Mouse (Mus musculus): ENCODE data around the gene Nsmce1.

Nsmce1 gene

GRCm38 (mm10) chr7:125491760-125492159 is 364 bp upstream of the Nsmce1 start:
- no peak for DNase-seq (ENCODE audit: low read depth, low spot score)

GRCm38 (mm10) chr7:125489636-125490035 is 1.8 kb downstream of the Nsmce1 start:
- no peak for DNase-seq (ENCODE audit: low read depth, low spot score)

GRCm38 (mm10) chr7:125488706-125489105 is 2.7 kb downstream of the Nsmce1 start:
- DNase-seq (ENCODE audit: low read depth, low spot score), result no peak

- no peak for DNase-seq (ENCODE audit: low read depth, low spot score)
These were observed 4.3 kb downstream of the Nsmce1 start for GRCm38 (mm10) chr7:125487126-125487525.

GRCm38 (mm10) chr7:125486121-125486630 is 5.2 kb downstream of the Nsmce1 start:
- no peak for DNase-seq (ENCODE audit: low read depth, low spot score)

GRCm38 (mm10) chr7:125484791-125485190 is 6.6 kb downstream of the Nsmce1 start:
- DNase-seq (ENCODE audit: low read depth, low spot score), result no peak

GRCm38 (mm10) chr7:125482886-125483285 is 8.5 kb downstream of the Nsmce1 start:
- no peak for DNase-seq (ENCODE audit: low read depth, low spot score)

GRCm38 (mm10) chr7:125482339-125482738 is 9.1 kb downstream of the Nsmce1 start:
- no peak for DNase-seq (ENCODE audit: low read depth, low spot score)

GRCm38 (mm10) chr7:125480518-125480917 is 10.9 kb downstream of the Nsmce1 start:
- DNase-seq (ENCODE audit: low read depth, low spot score), result no peak

- DNase-seq (ENCODE audit: low read depth, low spot score), result no peak
These were observed 12.9 kb downstream of the Nsmce1 start for GRCm38 (mm10) chr7:125478391-125478984.

- no peak for DNase-seq (ENCODE audit: low read depth, low spot score)
These were observed 15.7 kb downstream of the Nsmce1 start for GRCm38 (mm10) chr7:125475601-125476251.

- no peak for DNase-seq (ENCODE audit: low read depth, low spot score)
These were observed 16.9 kb downstream of the Nsmce1 start for GRCm38 (mm10) chr7:125474535-125474934.

- peak; percentile 38 for DNase-seq (ENCODE audit: low read depth, low spot score)
These were observed 19.2 kb downstream of the Nsmce1 start for GRCm38 (mm10) chr7:125471991-125472741.

GRCm38 (mm10) chr7:125470901-125471300 is 20.5 kb downstream of the Nsmce1 start:
- no peak for DNase-seq (ENCODE audit: low read depth, low spot score)

GRCm38 (mm10) chr7:125469937-125470336 is 21.5 kb downstream of the Nsmce1 start:
- peak; percentile 39 for DNase-seq (ENCODE audit: low read depth, low spot score)

GRCm38 (mm10) chr7:125462200-125462599 is 29.2 kb downstream of the Nsmce1 start:
- no peak for DNase-seq (ENCODE audit: low read depth, low spot score)

- no peak for DNase-seq (ENCODE audit: low read depth, low spot score)
These were observed 37.7 kb downstream of the Nsmce1 start for GRCm38 (mm10) chr7:125453671-125454070.

- no peak for DNase-seq (ENCODE audit: low read depth, low spot score)
These were observed 40.3 kb downstream of the Nsmce1 start for GRCm38 (mm10) chr7:125451078-125451477.

GRCm38 (mm10) chr7:125450678-125451077 is 40.7 kb downstream of the Nsmce1 start:
- DNase-seq (ENCODE audit: low read depth, low spot score), result no peak

GRCm38 (mm10) chr7:125444464-125445401 is 46.7 kb downstream of the Nsmce1 start, which contains the start of gene Kdm8:
TSS of gene Kdm8 (plus strand) at chr7:125444676.
- peak; percentile 98 for DNase-seq (ENCODE audit: low read depth, low spot score)

GRCm38 (mm10) chr7:125444076-125444463 is 47.3 kb downstream of the Nsmce1 start:
- no peak for DNase-seq (ENCODE audit: low read depth, low spot score)

Measured in telencephalon, adult 2 months (tissue).